Mouse (Mus musculus) MEL (cell line): ENCODE measurements around the gene Cth.

Source experiments
- CTCF ChIP-seq, 3 experiments: IDR thresholded peaks in 2 of 3; conservative IDR thresholded peaks in 1 of 3; 2 replicates each; pipeline ENCODE4 v1.5.1; 2011 to 2012; ENCODE audit warnings: low read length in 3 of 3, low read depth in 2 of 3, mild to moderate bottlenecking in 2 of 3, improper control_type of control experiment in 1 of 3, inconsistent platforms in 1 of 3, mixed read lengths in 1 of 3, moderate library complexity in 1 of 3; ENCODE audit not compliant: control insufficient read depth in 1 of 3, insufficient read depth in 1 of 3, poor library complexity in 1 of 3, severe bottlenecking in 1 of 3
- HCFC1 ChIP-seq: IDR thresholded peaks from 2 replicates; pipeline ENCODE4 v1.6.1; 2012; ENCODE audit warnings: low read depth, mild to moderate bottlenecking, inconsistent platforms, low read length, improper control_type of control experiment, moderate library complexity
- MAFK ChIP-seq: IDR thresholded peaks from 2 replicates; pipeline ENCODE4 v1.6.1; 2011; ENCODE audit warnings: low read depth, mild to moderate bottlenecking, low read length, improper control_type of control experiment, borderline replicate concordance
- MYC ChIP-seq: IDR thresholded peaks from 2 replicates; pipeline ENCODE4 v1.6.1; 2011; ENCODE audit warnings: low read depth, mild to moderate bottlenecking, low read length, improper control_type of control experiment, moderate library complexity
- NRF1 ChIP-seq: IDR thresholded peaks from 2 replicates; pipeline ENCODE4 v1.6.1; 2014; ENCODE audit warnings: low read depth, mild to moderate bottlenecking, inconsistent platforms, low read length, improper control_type of control experiment, moderate library complexity; ENCODE audit not compliant: poor library complexity, insufficient read depth, severe bottlenecking
- RAD21 ChIP-seq: IDR thresholded peaks from 2 replicates; pipeline ENCODE4 v1.6.1; 2011; ENCODE audit warnings: mild to moderate bottlenecking, low read depth, low read length, improper control_type of control experiment

DNA sequence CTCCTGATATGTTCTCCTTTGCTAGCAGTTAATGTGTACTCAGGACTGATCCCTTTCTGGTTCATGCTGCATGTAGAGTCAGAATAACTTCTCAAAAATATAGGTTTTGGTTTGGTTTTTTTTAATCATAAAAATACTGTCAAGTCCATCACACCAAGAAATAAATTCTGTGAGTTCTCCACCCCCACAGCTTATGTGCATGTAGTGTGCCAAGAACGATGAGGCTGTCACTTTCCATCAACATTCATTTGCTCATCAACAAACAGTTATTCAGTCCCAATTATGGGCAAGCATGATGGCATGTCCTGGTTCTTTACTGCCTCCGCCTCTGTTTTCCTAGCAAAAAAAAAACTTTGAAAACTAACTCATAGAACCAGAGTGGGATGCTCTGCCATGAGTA, 3.9 kb upstream of the Cth start:
- TF ChIP-seq CTCF (IDR thresholded peaks at IDR 0.05 in 2 of 3, conservative IDR thresholded peaks at IDR 0.05 in 1 of 3; ENCODE audit: control insufficient read depth in 1 of 3, insufficient read depth in 1 of 3, low read depth in 2 of 3, low read length in 3 of 3, poor library complexity in 1 of 3, severe bottlenecking in 1 of 3) (no peak), HCFC1 (no peak), MAFK (no peak), RAD21 (no peak), NRF1 (no peak), MYC (no peak)
